ENCODE assay signal across 8 mouse cellular contexts in genomic region chr7:19770984-19771391, GRCm38 (mm10). TPM values are rescaled to one million over a fixed set of nuclear protein-coding genes. Genes with fewer than 3 reads are reported as not detected.
DNase-seq lines count a peak whose midpoint lies in the region; ATAC-seq and TF ChIP-seq lines count a peak whose summit lies in the region.

Gene Bcam (minus strand): TSS chr7:19771016.

- 2% methylated on average over 9 of the region's 9 CpGs for WGBS in intestine, embryonic 14.5 days
- WGBS in liver, embryonic 16.5 days (ENCODE audit: insufficient replicate concordance) = 5% methylated on average over 8 of the region's 9 CpGs

- peaks cover 4 to 17% of the 10 kb centered on the region in 2 experiments; a peak in 3 of 4 replicates for H3K4me1 ChIP-seq in CH12.LX (ENCODE audit: control insufficient read depth in 1 of 2, insufficient read depth in 2 of 2)
- H3K4me1 ChIP-seq in intestine, embryonic 14.5 days (replicated peaks; ENCODE audit: control insufficient read depth, insufficient read depth, low read length) = peaks cover 23% of the 10 kb centered on the region
- H3K4me1 ChIP-seq in liver, embryonic 16.5 days (ENCODE audit: control insufficient read depth, low read depth, low read length) = peaks cover 6% of the 10 kb centered on the region

- H3K4me2 ChIP-seq in CH12.LX (ENCODE audit: insufficient read depth, low read depth, poor library complexity, severe bottlenecking) = peak within 1 kb of the TSS; percentile 72
- H3K4me2 ChIP-seq in intestine, embryonic 14.5 days (ENCODE audit: low read length) = peak within 1 kb of the TSS; percentile 72
- peak within 1 kb of the TSS; percentile 62 for H3K4me2 ChIP-seq in liver, embryonic 16.5 days (ENCODE audit: low read depth, low read length)

- peaks cover 3% of the 10 kb centered on the region for H3K9me3 ChIP-seq in CH12.LX (replicated peaks; ENCODE audit: low read length)
- no peaks in the 10 kb centered on the region for H3K9me3 ChIP-seq in intestine, embryonic 14.5 days (ENCODE audit: control insufficient read depth, low read length)
- no peaks in the 10 kb centered on the region for H3K9me3 ChIP-seq in liver, embryonic 16.5 days (replicated peaks; ENCODE audit: control insufficient read depth, low read length)

- no peak for DNase-seq in CH12.LX (ENCODE audit: extremely low read depth)
- peak; percentile 18 for DNase-seq in adrenal gland, adult 2 months
- DNase-seq in gastrocnemius, adult 8-10 months (ENCODE audit: low spot score in 2 of 2) = no peak
- DNase-seq in intestine, embryonic 14.5 days (ENCODE audit: low spot score) = no peak
- DNase-seq in retina, postnatal 1 day = peak; percentile 25
- DNase-seq in spleen, postnatal 14 days (ENCODE audit: low spot score in 2 of 2) = no peak
- DNase-seq in right cerebral cortex, postnatal 14 days = no peak

- TF ChIP-seq CTCF in CH12.LX (conservative IDR thresholded peaks at IDR 0.05 in 1 of 2, IDR thresholded peaks at IDR 0.05 in 1 of 2; ENCODE audit: low read depth in 2 of 2, low read length in 2 of 2) = no peak

- H3K4me3 ChIP-seq in CH12.LX (replicated peaks in 1 of 3; ENCODE audit: low read depth in 2 of 3, low read length in 2 of 3, poor library complexity in 1 of 3) = peak within 1 kb of the TSS; percentile 43 to 55 (median 51)
- H3K4me3 ChIP-seq in intestine, embryonic 14.5 days (ENCODE audit: low read depth, low read length) = peak within 1 kb of the TSS; percentile 55
- H3K4me3 ChIP-seq in liver, embryonic 16.5 days (ENCODE audit: low read depth, low read length) = peak within 1 kb of the TSS; percentile 46

- H3K27ac ChIP-seq in CH12.LX (ENCODE audit: insufficient read depth, low read depth) = no peak within 1 kb of the TSS
- 0 out of 2 replicates have a peak within 1 kb of the TSS, but pooled peaks have one; percentile 24 for H3K27ac ChIP-seq in intestine, embryonic 14.5 days (ENCODE audit: low read depth)
- H3K27ac ChIP-seq in liver, embryonic 16.5 days (ENCODE audit: low read length) = no peak within 1 kb of the TSS

- peak; percentile 51 for ATAC-seq in intestine, embryonic 14.5 days (replicated peaks; ENCODE audit: low FRiP score, low TSS enrichment, low read depth)
- no peak for ATAC-seq in liver, embryonic 16.5 days (ENCODE audit: low read depth)

- no peak for TF ChIP-seq RAD21 in CH12.LX (IDR thresholded peaks at IDR 0.05; ENCODE audit: low read depth, low read length)

- dilution Hi-C loops in CH12.LX (cut with MboI; ENCODE audit: extremely low pct_ligation_motif_present, extremely low pct_unique_long_range_greater_than_20kb, low sequenced_read_pairs) = no loop called here

- peaks cover 56% of the 10 kb centered on the region for H3K27me3 ChIP-seq in CH12.LX (replicated peaks)
- no peaks in the 10 kb centered on the region for H3K27me3 ChIP-seq in intestine, embryonic 14.5 days (replicated peaks; ENCODE audit: control insufficient read depth, insufficient read depth, low read length)
- H3K27me3 ChIP-seq in liver, embryonic 16.5 days (ENCODE audit: control insufficient read depth, insufficient read depth, low read depth, low read length) = peaks cover 28% of the 10 kb centered on the region

- H3K79me2 ChIP-seq in CH12.LX (replicated peaks; ENCODE audit: control insufficient read depth, extremely low read depth, insufficient read depth, poor library complexity, severe bottlenecking) = no peaks in the 10 kb centered on the region

- no peaks in the 10 kb centered on the region for H3K36me3 ChIP-seq in CH12.LX (replicated peaks in 1 of 2; ENCODE audit: control insufficient read depth in 1 of 2, insufficient read depth in 1 of 2, low read length in 1 of 2)
- peaks cover 5% of the 10 kb centered on the region; the same call in 1 of the 2 replicates for H3K36me3 ChIP-seq in intestine, embryonic 14.5 days (ENCODE audit: control insufficient read depth, insufficient read depth, low read length)
- no peaks in the 10 kb centered on the region for H3K36me3 ChIP-seq in liver, embryonic 16.5 days (ENCODE audit: control insufficient read depth, insufficient read depth)

- H3K9ac ChIP-seq in CH12.LX (ENCODE audit: insufficient read depth, low read depth) = peak within 1 kb of the TSS; percentile 52
- H3K9ac ChIP-seq in intestine, embryonic 14.5 days (ENCODE audit: low read length) = peak within 1 kb of the TSS; percentile 64
- H3K9ac ChIP-seq in liver, embryonic 16.5 days (ENCODE audit: low read depth, low read length) = peak within 1 kb of the TSS; percentile 36

- no peak for TF ChIP-seq POLR2A in CH12.LX (IDR thresholded peaks at IDR 0.05; ENCODE audit: low read depth, low read length)

- in situ Hi-C loops in CH12.LX (cut with MboI; ENCODE audit: low pct_ligation_motif_present, low pct_unique_long_range_greater_than_20kb, low sequenced_read_pairs) = no loop called here

- TF ChIP-seq EP300 in CH12.LX (IDR thresholded peaks at IDR 0.05; ENCODE audit: low read length) = no peak

TF ChIP-seq in CH12.LX, 34 proteins besides CTCF, POLR2A, EP300 and RAD21:
- TF ChIP-seq KAT2A (IDR thresholded peaks at IDR 0.05; ENCODE audit: insufficient replicate concordance, low read length) (no peak), JUND (conservative IDR thresholded peaks at IDR 0.05; ENCODE audit: low read depth, low read length) (no peak), HCFC1 (IDR thresholded peaks at IDR 0.05; ENCODE audit: low read depth, low read length) (no peak), ZC3H11A (IDR thresholded peaks at IDR 0.05; ENCODE audit: low read depth, low read length) (no peak), TBP (conservative IDR thresholded peaks at IDR 0.05; ENCODE audit: low read depth, low read length) (no peak), MEF2A (IDR thresholded peaks at IDR 0.05; ENCODE audit: borderline replicate concordance, low read depth, low read length) (no peak), MXI1 (IDR thresholded peaks at IDR 0.05; ENCODE audit: low read depth, low read length) (no peak), MAZ (IDR thresholded peaks at IDR 0.05; ENCODE audit: low read depth, low read length) (no peak), BHLHE40 (IDR thresholded peaks at IDR 0.05; ENCODE audit: low read depth, low read length) (no peak), E2F4 (IDR thresholded peaks at IDR 0.05; ENCODE audit: insufficient replicate concordance, low read depth, low read length) (no peak), CHD1 (IDR thresholded peaks at IDR 0.05; ENCODE audit: low read depth, low read length) (no peak), SMC3 (IDR thresholded peaks at IDR 0.05; ENCODE audit: low read depth, low read length) (no peak), ELF1 (IDR thresholded peaks at IDR 0.05; ENCODE audit: low read depth, low read length) (no peak), USF2 (conservative IDR thresholded peaks at IDR 0.05; ENCODE audit: low read depth, low read length) (no peak), TCF12 (IDR thresholded peaks at IDR 0.05; ENCODE audit: low read depth, low read length) (no peak)

RNA-seq across cellular contexts. Expression of gene Bcam, which starts in this region (rescaled TPM):
- total RNA-seq in CH12.LX (2012; rRNA removed) (8.2 and 10.9 TPM in 2 replicates), CH12.LX (2014; rRNA removed) (2.4 and 3.0 TPM in 2 replicates)
- polyA plus RNA-seq in CH12.LX (2012; ENCODE audit: insufficient read length, low read depth) = 4.8 and 5.3 TPM in 2 replicates
- total RNA-seq in adrenal gland, adult 2 months (2021) = 10 to 100 TPM; 35.9 to 61.1 TPM
- polyA plus RNA-seq in adrenal gland, adult 2 months (2012; rRNA removed) = 103 and 108 TPM in 2 replicates
- total RNA-seq in gastrocnemius, adult 8-10 months (2022) = 10 to 100 TPM; 16.7 to 24.4 (median 18.0) TPM
- polyA plus RNA-seq in intestine, embryonic 14.5 days (2014; fragmentation: Nextera tagmentation; extraction: Ambion mirVana) = 89.6 and 93.4 TPM in 2 replicates
- polyA plus RNA-seq in liver, embryonic 16.5 days (2015; fragmentation: Nextera tagmentation; extraction: Ambion mirVana) = 7.4 and 9.7 TPM in 2 replicates

Comparison
In these comparisons a context has a peak if more than half of its experiments do, and no peak if none do; other contexts are left out.
1. DNase-seq: peak in adrenal gland, adult 2 months (single experiment) and retina, postnatal 1 day (single experiment); none in CH12.LX (single experiment), gastrocnemius, adult 8-10 months (0 of 2), intestine, embryonic 14.5 days (single experiment), spleen, postnatal 14 days (0 of 2) and right cerebral cortex, postnatal 14 days (single experiment).
2. Peak in every context shown above with its lines, with median percentiles within 50 percentile points of each other: H3K4me2 ChIP-seq, H3K4me3 ChIP-seq and H3K9ac ChIP-seq.